Mouse (Mus musculus) thymus, adult 2 months (tissue): ENCODE results near the gene Isoc2b.

Experiments
- CTCF ChIP-seq: fragments of 200-500 bp; IDR thresholded peaks from 2 replicates; pipeline ENCODE4 v1.5.1; 2012; ENCODE audit warnings: mild to moderate bottlenecking, control low read depth, low read length, moderate library complexity, borderline replicate concordance; ENCODE audit not compliant: control insufficient read depth, poor library complexity, insufficient read depth; ENCODE audit errors: extremely low read depth
- POLR2A ChIP-seq: fragments of 200-500 bp; IDR thresholded peaks from 2 replicates; pipeline ENCODE4 v1.6.1; 2012; ENCODE audit warnings: mild to moderate bottlenecking, low read length, control low read depth, moderate library complexity; ENCODE audit not compliant: control insufficient read depth, poor library complexity, insufficient read depth; ENCODE audit errors: extremely low read depth

DNA sequence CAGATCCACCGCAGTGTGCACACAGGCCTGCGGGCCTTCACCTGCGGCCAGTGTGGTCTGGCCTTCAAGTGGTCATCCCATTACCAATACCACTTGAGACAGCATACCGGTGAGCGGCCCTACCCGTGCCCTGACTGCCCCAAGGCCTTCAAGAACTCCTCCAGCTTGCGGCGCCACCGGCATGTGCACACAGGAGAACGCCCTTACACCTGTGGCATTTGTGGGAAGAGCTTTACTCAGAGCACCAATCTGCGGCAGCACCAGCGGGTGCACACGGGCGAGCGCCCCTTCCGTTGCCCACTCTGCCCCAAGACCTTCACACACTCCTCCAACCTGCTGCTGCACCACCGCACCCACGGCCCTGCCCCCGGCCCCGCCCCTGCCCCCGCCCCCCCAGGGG lies 49.0 kb upstream of the Isoc2b start:
- TF ChIP-seq POLR2A (no peak), CTCF (no peak)
